Mouse (Mus musculus): ENCODE measurements around the gene Olfr577. TPM values are rescaled to one million over a fixed set of nuclear protein-coding genes. Genes with fewer than 3 reads are reported as not detected.

The Olfr577 gene
- not detected for total RNA-seq (2023)

GRCm38 (mm10) chr7:102975843-102976242 lies at the start of gene Olfr577:
TSS of gene Olfr577 (minus strand) at chr7:102975943.

GRCm38 (mm10) chr7:102989224-102989623 lies 13.5 kb upstream of the Olfr577 start, which contains the start of gene Olfr578:
TSS of gene Olfr578 (minus strand) at chr7:102989324.

GRCm38 (mm10) chr7:102962360-102962759 lies 13.4 kb downstream of the Olfr577 start, which contains the start of gene Olfr576:
TSS of gene Olfr576 (plus strand) at chr7:102962660.

GRCm38 (mm10) chr7:102958593-102958992 lies 17.1 kb downstream of the Olfr577 start, which contains the start of gene Olfr575:
TSS of gene Olfr575 (minus strand) at chr7:102958775.

GRCm38 (mm10) chr7:102948167-102948566 lies 27.6 kb downstream of the Olfr577 start, which contains the start of gene Olfr574:
TSS of gene Olfr574 (plus strand) at chr7:102948467.

GRCm38 (mm10) chr7:102942475-102942874 lies 33.3 kb downstream of the Olfr577 start, which contains the start of gene Olfr573-ps1:
TSS of gene Olfr573-ps1 (minus strand) at chr7:102942575.

GRCm38 (mm10) chr7:102924109-102924508 lies 51.6 kb downstream of the Olfr577 start, which contains the start of gene Olfr572:
TSS of gene Olfr572 (plus strand) at chr7:102924409.

Other genes starting within 250 kb of the Olfr577 start
- gene Olfr559, start 248.5 kb downstream of the Olfr577 start, total RNA-seq (2023) = not detected
- not detected for gene Olfr560, start 216.6 kb downstream of the Olfr577 start, total RNA-seq (2023)
- gene Olfr78, start 216.5 kb downstream of the Olfr577 start, total RNA-seq (2023) = not detected
- not detected for gene Olfr561, start 204.7 kb downstream of the Olfr577 start, total RNA-seq (2023)
- not detected for gene Olfr564, start 172.5 kb downstream of the Olfr577 start, total RNA-seq (2023)
- not detected for gene Olfr566, start 117.2 kb downstream of the Olfr577 start, total RNA-seq (2023)
- not detected for gene Olfr568, start 98.8 kb downstream of the Olfr577 start, total RNA-seq (2023)
- not detected for gene Olfr569, start 85.1 kb downstream of the Olfr577 start, total RNA-seq (2023)
- not detected for gene Olfr570, start 81.4 kb downstream of the Olfr577 start, total RNA-seq (2023)
- not detected for gene Olfr571, start 58.4 kb downstream of the Olfr577 start, total RNA-seq (2023)
- not detected for gene Olfr572, start 51.5 kb downstream of the Olfr577 start, total RNA-seq (2023)
- gene Olfr573-ps1, start 33.4 kb downstream of the Olfr577 start, total RNA-seq (2023) = not detected
- gene Olfr574, start 27.5 kb downstream of the Olfr577 start, total RNA-seq (2023) = not detected
- not detected for gene Olfr575, start 17.2 kb downstream of the Olfr577 start, total RNA-seq (2023)
- gene Olfr576, start 13.3 kb downstream of the Olfr577 start, total RNA-seq (2023) = not detected
- gene Olfr578, start 13.4 kb upstream of the Olfr577 start, total RNA-seq (2023) = not detected
- gene Olfr582, start 62.1 kb upstream of the Olfr577 start, total RNA-seq (2023) = not detected
- not detected for gene Olfr583, start 75.4 kb upstream of the Olfr577 start, total RNA-seq (2023)
- gene Olfr584, start 105.9 kb upstream of the Olfr577 start, total RNA-seq (2023) = not detected
- not detected for gene Olfr585, start 121.8 kb upstream of the Olfr577 start, total RNA-seq (2023)
- not detected for gene Olfr586, start 149.7 kb upstream of the Olfr577 start, total RNA-seq (2023)
- gene Olfr588-ps1, start 164.9 kb upstream of the Olfr577 start, total RNA-seq (2023) = not detected
- not detected for gene Olfr589, start 180.4 kb upstream of the Olfr577 start, total RNA-seq (2023)
- not detected for gene Olfr591, start 202.4 kb upstream of the Olfr577 start, total RNA-seq (2023)
- not detected for gene Olfr592, start 208.9 kb upstream of the Olfr577 start, total RNA-seq (2023)
- not detected for gene Olfr593, start 235.9 kb upstream of the Olfr577 start, total RNA-seq (2023)
- not detected for gene Olfr594, start 241.1 kb upstream of the Olfr577 start, total RNA-seq (2023)